Mouse (Mus musculus) kidney, adult 2 months (tissue): ENCODE results near the gene Gm28047. TPM values are rescaled to one million over a fixed set of nuclear protein-coding genes. Genes with fewer than 3 reads are reported as not detected.

Experiments used
- DNase-seq: peaks from one replicate; pipeline ENCODE4 v3.0.0; 2021
- H3K27ac ChIP-seq: fragments of 200-500 bp; 2 replicates; pipeline ENCODE4 v1.5.1; 2012; ENCODE audit warnings: low read depth, low read length, control low read depth, inconsistent platforms; ENCODE audit not compliant: insufficient read depth
- H3K27me3 ChIP-seq: fragments of 200-500 bp; replicated peaks from 2 replicates; pipeline ENCODE4 v1.6.1; 2012; ENCODE audit warnings: mild to moderate bottlenecking, moderate library complexity, low read length, inconsistent platforms; ENCODE audit not compliant: control insufficient read depth, insufficient read depth
- H3K36me3 ChIP-seq: fragments of 200-500 bp; 2 replicates; pipeline ENCODE4 v1.6.1; 2012; ENCODE audit warnings: mild to moderate bottlenecking, moderate library complexity, low read length, inconsistent platforms; ENCODE audit not compliant: control insufficient read depth, insufficient read depth
- H3K4me1 ChIP-seq: fragments of 200-500 bp; 2 replicates; pipeline ENCODE4 v1.6.1; 2011; ENCODE audit warnings: low read length; ENCODE audit not compliant: control insufficient read depth, insufficient read depth
- H3K4me3 ChIP-seq: fragments of 200-500 bp; 2 replicates; pipeline ENCODE4 v1.5.1; 2011; ENCODE audit warnings: mild to moderate bottlenecking, low read depth, low read length, control low read depth; ENCODE audit not compliant: insufficient read depth
- CTCF ChIP-seq: fragments of 200-500 bp; conservative IDR thresholded peaks from 2 replicates; pipeline ENCODE4 v1.5.1; 2011; ENCODE audit warnings: low read depth, mild to moderate bottlenecking, control low read depth, low read length, moderate library complexity, mixed read lengths; ENCODE audit not compliant: insufficient read depth, insufficient read length
- POLR2A ChIP-seq: fragments of 200-500 bp; IDR thresholded peaks from one replicate; pipeline ENCODE4 v1.6.1; 2011; ENCODE audit warnings: low read depth, low read length, control low read depth
- WGBS: fragments of 180-500 bp; shearing (Covaris S2); methylation state at CpG from one replicate; pipeline ENCODE4 v1.1.7; 2018; 5-methylcytosine and 5-hydroxymethylcytosine counted together
- polyA plus RNA-seq: library from polyadenylated mRNA; depleted of rRNA; stranded (reverse); fragments of >200 nt; gene quantifications from 2 replicates; pipeline ENCODE4 v1.2.3, GENCODE M21; 2012; rRNA removed

Gm28047 gene
- polyA plus RNA-seq, 1 experiment: not detected

DNA sequence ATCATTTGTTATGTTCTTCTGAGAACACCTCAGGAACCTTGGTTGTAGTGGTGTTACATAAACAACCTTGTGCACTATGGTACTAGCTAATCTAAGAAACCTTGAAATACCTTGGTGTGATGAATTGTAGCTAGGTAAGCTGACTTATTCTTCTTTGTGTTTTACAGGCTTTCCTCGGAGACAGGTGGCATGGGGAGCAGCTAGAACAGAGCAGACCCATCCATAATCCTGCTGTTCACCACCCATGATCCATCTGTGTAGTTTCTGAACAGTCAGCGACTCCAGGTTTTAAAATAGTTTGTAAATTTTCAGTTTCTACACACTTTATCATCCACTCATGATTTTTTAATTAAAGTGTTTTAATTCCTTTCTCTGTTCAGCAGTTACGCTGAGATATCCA is 126.5 kb downstream of the Gm28047 start:
- TF ChIP-seq POLR2A (no peak), CTCF (no peak)
- H3K4me3 ChIP-seq: no peak overlapping the region
- no peaks in the 10 kb centered on the region for H3K4me1 ChIP-seq
- no peak for DNase-seq
- WGBS: 76% methylated on average over 3 of the region's 3 CpGs
- H3K27ac ChIP-seq: no peak overlapping the region
- no peaks in the 10 kb centered on the region for H3K27me3 ChIP-seq
- H3K36me3 ChIP-seq: peaks cover 16% of the 10 kb centered on the region

DNA sequence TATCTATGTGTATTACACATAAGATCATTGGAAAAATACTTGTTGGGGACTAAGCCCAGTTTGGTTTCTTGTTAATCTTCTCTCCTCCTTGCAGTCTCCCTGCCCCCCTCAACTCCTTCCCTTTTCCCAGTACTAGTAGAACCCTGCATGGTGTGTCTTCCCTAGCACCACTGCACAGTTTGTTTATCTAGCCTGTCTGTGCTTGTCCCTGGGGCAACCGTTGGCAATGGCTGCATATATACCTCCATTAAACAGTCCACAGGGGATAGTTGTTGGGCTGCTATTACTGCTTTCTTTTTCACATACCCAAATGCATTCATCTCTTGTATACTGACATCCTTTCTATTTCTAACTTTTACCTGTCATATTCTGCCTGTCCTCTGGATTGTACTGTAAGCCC is 137.2 kb downstream of the Gm28047 start:
- Histone ChIP-seq H3K27me3 (no peaks in the 10 kb centered on the region), H3K4me3 (no peak overlapping the region), H3K27ac (no peak overlapping the region), H3K36me3 (peaks cover 30% of the 10 kb centered on the region), H3K4me1 (no peaks in the 10 kb centered on the region)
- WGBS: 62% methylated on average over 1 of the region's 1 CpGs
- TF ChIP-seq POLR2A (no peak), CTCF (no peak)
- DNase-seq: no peak

DNA sequence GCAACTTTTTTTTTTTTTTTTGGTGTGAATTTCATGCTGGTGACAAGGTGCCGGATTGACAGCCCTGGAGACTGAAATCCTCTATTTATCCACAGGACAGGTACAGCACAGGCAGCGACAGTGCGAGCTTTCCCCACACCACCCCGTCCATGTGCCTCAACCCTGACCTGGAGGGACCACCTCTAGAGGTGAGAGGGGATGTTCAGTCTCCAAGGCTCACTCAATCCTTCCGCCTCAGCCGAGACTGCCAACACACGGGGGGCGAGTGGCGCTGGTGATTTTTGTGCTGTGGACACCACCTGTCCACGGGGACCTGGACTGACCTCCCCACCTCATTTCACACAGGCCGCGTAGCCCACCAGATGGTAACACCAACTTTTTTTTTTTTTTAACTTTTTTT is 139.0 kb downstream of the Gm28047 start:
- no peak for DNase-seq
- 85% methylated on average over 12 of the region's 12 CpGs for WGBS
- Histone ChIP-seq H3K27ac (no peak overlapping the region), H3K4me3 (no peak overlapping the region), H3K4me1 (no peaks in the 10 kb centered on the region), H3K27me3 (no peaks in the 10 kb centered on the region), H3K36me3 (peaks cover 29% of the 10 kb centered on the region)
- no peak for TF ChIP-seq CTCF
- TF ChIP-seq POLR2A: no peak

DNA sequence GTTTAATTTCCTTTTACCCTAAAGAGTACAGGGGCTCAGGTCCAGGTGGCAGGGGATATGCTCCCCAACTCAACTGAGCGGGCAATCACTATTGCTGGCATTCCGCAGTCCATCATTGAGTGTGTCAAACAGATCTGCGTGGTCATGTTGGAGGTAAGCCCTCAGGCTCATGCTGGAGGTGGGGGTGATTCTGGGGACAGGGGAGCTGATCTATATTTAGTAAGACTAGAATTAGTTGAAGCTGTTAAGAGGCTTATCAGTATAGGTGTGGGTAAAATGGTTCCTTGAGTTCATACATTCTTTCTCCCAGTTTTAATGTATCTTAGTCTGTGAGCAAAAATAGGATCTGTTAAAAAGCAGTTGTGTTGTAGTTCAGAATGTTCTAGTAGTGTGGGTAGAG is 141.7 kb downstream of the Gm28047 start:
- Histone ChIP-seq H3K27me3 (no peaks in the 10 kb centered on the region), H3K4me1 (no peaks in the 10 kb centered on the region), H3K27ac (no peak overlapping the region), H3K4me3 (no peak overlapping the region), H3K36me3 (peaks cover 28% of the 10 kb centered on the region)
- WGBS: 83% methylated on average over 3 of the region's 3 CpGs
- DNase-seq: no peak
- no peak for TF ChIP-seq POLR2A
- TF ChIP-seq CTCF: no peak

DNA sequence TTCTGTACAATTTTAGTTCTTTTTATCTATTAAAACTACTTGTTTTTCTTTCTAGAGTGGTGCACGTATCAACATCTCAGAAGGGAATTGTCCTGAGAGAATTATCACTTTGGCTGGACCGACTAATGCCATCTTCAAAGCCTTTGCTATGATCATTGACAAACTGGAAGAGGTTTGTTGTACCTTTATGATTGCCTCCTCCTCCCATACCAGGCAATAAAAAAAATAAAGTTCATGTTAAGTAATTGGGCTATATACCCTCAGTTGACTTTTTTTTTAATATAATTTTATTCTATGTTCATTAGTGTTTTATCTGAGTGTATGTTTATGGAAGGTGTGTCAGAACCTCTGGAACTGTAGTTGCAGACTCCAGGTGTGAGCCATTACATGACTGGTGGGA is 150.3 kb downstream of the Gm28047 start:
- H3K27me3 ChIP-seq: no peaks in the 10 kb centered on the region
- TF ChIP-seq CTCF: no peak
- no peak overlapping the region for H3K27ac ChIP-seq
- H3K36me3 ChIP-seq: peaks cover 11% of the 10 kb centered on the region
- peaks cover 5% of the 10 kb centered on the region; the same call in 1 of the 2 replicates for H3K4me1 ChIP-seq
- no peak overlapping the region for H3K4me3 ChIP-seq
- no peak for DNase-seq
- WGBS: 81% methylated on average over 2 of the region's 2 CpGs

Other genes starting within 250 kb of the Gm28047 start
- 15.7 and 17.6 TPM in 2 replicates for gene Sp1, start 218.9 kb downstream of the Gm28047 start, polyA plus RNA-seq
- 0.67 and 1.4 TPM in 2 replicates for gene Amhr2, start 179.7 kb downstream of the Gm28047 start, polyA plus RNA-seq
- 181 and 204 TPM in 2 replicates for gene Prr13, start 166.0 kb downstream of the Gm28047 start, polyA plus RNA-seq
- gene Pcbp2, start 154.5 kb downstream of the Gm28047 start, polyA plus RNA-seq: 572 and 616 TPM in 2 replicates
- gene Gm10337, start 121.3 kb downstream of the Gm28047 start, polyA plus RNA-seq: not detected in 2 replicates
- 7.7 and 9.0 TPM in 2 replicates for gene Map3k12, start 108.0 kb downstream of the Gm28047 start, polyA plus RNA-seq
- 54.9 and 62.1 TPM in 2 replicates for gene Tarbp2, start 106.9 kb downstream of the Gm28047 start, polyA plus RNA-seq
- gene Npff, start 100.1 kb downstream of the Gm28047 start, polyA plus RNA-seq: 3.4 and 5.6 TPM in 2 replicates
- 78.9 and 84.6 TPM in 2 replicates for gene Atf7, start 397 bp upstream of the Gm28047 start, polyA plus RNA-seq
- gene Atp5g2, start 47.3 kb upstream of the Gm28047 start, polyA plus RNA-seq: 563 and 636 TPM in 2 replicates
- 57.7 and 60.6 TPM in 2 replicates for gene Calcoco1, start 97.1 kb upstream of the Gm28047 start, polyA plus RNA-seq